Mouse (Mus musculus) ES-Bruce4 (cell line): ENCODE measurements around the gene Ndufs3.

Experiments
- CTCF ChIP-seq: IDR thresholded peaks from one replicate; pipeline ENCODE4 v1.8.1; 2011; ENCODE audit warnings: low read depth, low read length
- EP300 ChIP-seq: IDR thresholded peaks from 2 replicates; pipeline ENCODE4 v1.6.1; 2011; ENCODE audit warnings: low read depth, low read length; ENCODE audit not compliant: insufficient read depth
- POLR2A ChIP-seq: IDR thresholded peaks from one replicate; pipeline ENCODE4 v1.8.1; 2011; ENCODE audit warnings: low read length; ENCODE audit not compliant: insufficient read depth

DNA sequence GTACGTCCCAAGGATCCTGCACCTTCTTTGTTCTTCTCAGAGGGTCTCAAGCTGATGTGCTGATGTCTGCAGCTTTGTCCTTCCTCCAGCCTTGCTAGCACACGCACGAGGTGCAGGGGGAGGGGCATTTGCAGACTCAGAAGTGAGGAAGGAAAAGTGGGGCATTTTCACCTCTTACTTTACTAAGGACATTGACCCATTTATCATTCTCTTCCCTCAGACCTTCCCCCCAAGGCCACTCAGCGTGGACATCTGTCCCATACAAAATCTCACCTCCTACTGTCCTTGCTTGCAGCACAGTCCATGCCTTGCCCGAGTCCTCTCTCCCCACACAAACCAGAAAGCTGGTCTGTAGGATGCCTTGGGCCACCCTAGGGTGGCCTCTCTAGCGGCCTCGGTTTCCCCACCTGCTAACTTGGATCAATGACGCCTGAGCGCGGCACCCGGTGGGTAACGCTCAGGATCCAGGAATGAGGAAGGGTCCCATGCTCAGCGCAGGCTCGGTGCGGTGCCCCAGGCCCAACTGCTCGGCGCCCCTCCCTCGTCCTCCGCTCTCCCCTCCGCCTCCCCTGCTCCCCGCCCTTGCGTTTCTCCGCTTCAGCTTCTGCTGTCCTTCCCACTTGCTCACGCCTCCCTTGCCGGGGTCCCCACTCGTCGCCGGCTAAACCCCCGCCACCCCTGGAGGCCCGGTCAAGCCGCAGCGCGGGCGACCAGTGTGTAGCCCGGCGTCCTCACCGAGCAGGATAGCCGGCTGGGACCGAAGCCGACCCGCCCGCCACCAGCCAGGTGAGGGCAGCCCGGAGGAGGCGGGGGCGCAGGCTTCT, 19.2 kb downstream of the Ndufs3 start, which contains the start of gene C1qtnf4:
- no peak for TF ChIP-seq POLR2A
- TF ChIP-seq EP300: no peak
- TF ChIP-seq CTCF: no peak
